Mouse (Mus musculus): Measurements from ENCODE around the gene Tmem121b.

GRCm38 (mm10) chr6:120470666-120471065, 22.9 kb downstream of the Tmem121b start:
- TF ChIP-seq POLR2A (IDR thresholded peaks at IDR 0.05; ENCODE audit: borderline replicate concordance, extremely low read depth, low read depth, low read length) = no peak
- TF ChIP-seq CTCF (IDR thresholded peaks at IDR 0.05; ENCODE audit: insufficient read depth, low read length) = no peak

All from lung, adult 2 months (tissue).